Mouse (Mus musculus) large intestine, adult 2 months (tissue): Measurements from ENCODE around the gene Pyy. TPM values are rescaled to one million over a fixed set of nuclear protein-coding genes. Genes with fewer than 3 reads are reported as not detected.

Experiments
- DNase-seq: peaks from one replicate; pipeline ENCODE4 v3.0.0-alpha.2; 2012; ENCODE audit warnings: low read depth, low spot score
- WGBS: fragments of 180-500 bp; shearing (Covaris S2); methylation state at CpG from one replicate; pipeline ENCODE4 v1.1.7; 2018; 5-methylcytosine and 5-hydroxymethylcytosine counted together
- polyA plus RNA-seq: library from polyadenylated mRNA; depleted of rRNA; stranded (reverse); fragments of >200 nt; gene quantifications from 2 replicates; pipeline ENCODE4 v1.2.3, GENCODE M21; 2012; rRNA removed

Gene Pyy
- 224 and 536 TPM in 2 replicates for polyA plus RNA-seq

DNA sequence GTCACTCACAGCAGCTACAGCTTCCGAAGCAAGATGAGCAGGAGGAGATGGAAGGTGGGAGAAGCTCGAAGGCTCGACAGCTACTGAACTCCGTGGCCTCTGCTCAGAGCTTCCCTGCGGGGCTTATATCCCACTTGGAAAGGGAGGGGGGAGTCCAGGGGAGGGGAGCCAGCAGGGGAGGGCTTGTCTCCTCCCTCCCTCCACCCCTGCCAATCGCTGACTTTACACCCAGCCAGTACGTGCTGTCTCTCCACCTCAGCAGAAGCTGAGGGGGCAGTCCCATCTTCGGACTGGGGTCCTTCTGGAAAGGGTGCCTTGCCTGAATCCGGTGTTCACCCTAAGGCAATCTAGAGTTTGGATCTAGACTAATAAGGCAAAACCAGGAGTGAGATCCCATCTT lies at the start of gene Pyy:
Pyy (minus strand) TSS at position 101 of the 400 bp plus-strand sequence.
- DNase-seq, result no peak
- WGBS, result 9% methylated on average over 9 of the region's 9 CpGs

DNA sequence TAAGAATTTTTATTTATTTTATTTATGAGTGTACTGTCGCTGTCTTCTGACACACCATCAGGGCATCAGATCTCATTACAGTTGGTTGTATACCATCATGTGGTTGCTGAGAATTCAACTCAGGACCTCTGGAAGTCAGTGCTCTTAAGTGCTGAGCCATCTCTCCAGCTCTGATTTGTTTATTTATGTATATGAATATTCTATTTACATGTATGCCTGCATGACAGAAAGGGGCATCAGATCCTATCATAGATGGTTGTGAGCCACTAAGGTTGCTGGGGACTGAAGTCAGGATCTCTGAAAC lies 49.1 kb upstream of the Pyy start:
- DNase-seq, result no peak
- 16% methylated on average over 1 of the region's 1 CpGs for WGBS

DNA sequence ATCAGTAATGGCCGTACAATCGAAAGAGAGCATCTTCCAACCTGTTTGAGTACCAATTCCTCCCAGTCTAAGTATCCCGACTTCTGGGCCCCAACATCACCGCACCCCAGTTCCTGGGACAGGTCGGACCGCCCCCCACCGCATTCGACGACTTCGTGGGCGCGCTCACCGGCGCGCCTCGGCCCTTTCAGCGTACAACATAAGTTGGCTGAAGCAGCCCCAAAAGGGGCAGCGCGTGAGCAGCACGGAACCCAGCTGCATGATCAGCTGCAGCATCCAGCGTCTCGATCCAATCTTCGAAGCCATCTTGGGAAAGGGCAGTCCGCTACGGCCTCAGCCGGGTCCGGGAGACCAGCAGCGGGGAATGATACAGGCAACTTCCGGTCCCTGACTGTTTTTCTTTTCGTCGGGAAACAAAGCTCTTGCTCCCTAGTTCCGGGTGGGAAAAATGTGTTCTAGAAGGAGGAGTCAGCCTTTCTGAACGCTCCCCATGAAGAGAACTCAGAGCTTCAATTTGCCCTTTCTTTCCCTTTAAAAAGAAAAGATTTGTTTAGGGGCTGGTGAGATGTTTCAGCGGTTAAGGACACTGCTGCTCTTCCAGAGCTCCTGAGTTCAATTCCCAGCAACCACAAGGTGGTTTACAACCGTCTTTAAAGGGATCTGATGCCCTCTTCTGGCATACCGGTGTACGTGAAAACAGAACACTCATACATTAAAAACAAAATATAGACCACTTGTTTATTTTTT lies 48.6 kb upstream of the Pyy start, which contains the start of gene Tmem101:
Tmem101 (minus strand) TSS at position 366 of the 747 bp plus-strand sequence.
- WGBS, result under 1% methylated on average over 37 of the region's 37 CpGs
- DNase-seq, result peak; percentile 79

DNA sequence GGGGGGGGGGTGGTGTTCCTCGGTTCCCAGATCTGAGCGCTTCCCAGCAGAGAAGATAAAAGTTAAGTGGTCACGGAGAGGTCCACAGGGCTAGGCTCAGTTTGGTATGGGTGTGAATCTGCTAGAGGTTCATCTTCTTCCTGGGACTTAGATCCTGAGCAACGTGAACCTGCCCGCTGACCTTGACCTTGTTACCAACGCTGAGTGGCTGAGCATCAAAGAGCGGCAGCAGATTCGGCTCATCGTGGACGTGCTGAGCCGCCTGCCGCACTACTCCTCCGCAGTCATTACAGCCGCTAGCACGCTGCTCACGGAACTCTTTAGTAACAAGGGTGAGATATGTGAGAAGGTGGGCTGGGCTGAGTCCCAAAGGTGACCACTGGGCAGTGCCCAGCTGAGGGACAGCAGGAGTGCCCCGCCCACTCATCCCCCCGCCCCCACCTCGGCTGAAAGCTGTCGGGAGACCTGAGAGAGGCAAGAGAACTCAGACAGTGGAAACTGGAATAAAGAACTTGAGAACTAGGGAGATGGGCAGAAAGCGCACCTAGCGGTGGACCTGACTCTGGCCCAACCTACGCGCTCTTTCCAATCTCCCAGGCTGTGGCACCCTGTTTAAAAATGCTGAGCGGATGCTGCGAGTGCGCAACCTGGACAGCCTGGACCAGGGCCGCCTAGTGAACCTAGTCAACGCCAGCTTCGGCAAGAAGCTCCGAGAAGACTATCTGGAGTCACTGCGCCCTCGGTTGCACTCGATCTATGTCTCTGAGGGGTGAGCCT lies 39.8 kb upstream of the Pyy start:
- DNase-seq, result no peak
- 38% methylated on average over 34 of the region's 34 CpGs for WGBS

DNA sequence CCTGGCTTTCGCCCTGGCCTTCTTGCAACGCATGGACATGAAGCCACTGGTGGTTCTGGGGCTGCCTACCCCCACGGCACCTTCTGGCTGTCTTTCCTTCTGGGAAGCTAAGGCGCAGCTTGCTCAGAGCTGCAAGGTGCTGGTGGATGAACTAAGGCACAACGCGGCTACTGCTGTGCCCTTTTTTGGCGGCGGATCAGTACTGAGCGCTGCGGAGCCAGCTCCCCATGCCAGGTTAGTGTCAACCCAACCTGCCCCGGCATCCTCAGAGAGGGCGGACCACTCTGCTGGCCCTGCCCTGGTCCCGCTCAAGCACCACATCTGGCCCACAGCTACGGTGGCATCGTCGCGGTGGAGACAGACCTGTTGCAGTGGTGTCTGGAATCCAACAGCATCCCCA lies 38.9 kb upstream of the Pyy start:
- 14% methylated on average over 17 of the region's 17 CpGs for WGBS
- no peak for DNase-seq

DNA sequence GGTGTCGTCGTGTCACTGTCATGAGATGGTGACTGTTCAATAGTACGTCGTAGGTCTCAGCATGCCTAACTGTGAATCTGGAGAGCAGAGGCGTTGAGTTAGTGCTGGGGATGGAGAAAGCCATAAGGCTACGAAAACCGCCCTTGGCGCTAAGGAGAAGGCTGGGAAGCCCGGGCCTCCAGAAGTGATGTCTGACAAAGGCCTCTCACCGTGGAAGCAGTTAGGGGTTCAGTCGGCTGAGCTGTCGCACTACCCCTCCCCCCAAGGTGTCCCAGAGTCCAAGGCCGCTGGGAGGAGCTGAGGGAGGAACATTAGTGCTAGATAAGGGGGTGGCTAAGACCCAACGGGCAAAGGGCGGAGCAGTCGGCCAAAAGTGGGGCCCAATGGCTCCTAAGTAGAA lies 38.4 kb upstream of the Pyy start:
- no peak for DNase-seq
- WGBS, result 3% methylated on average over 16 of the region's 16 CpGs

DNA sequence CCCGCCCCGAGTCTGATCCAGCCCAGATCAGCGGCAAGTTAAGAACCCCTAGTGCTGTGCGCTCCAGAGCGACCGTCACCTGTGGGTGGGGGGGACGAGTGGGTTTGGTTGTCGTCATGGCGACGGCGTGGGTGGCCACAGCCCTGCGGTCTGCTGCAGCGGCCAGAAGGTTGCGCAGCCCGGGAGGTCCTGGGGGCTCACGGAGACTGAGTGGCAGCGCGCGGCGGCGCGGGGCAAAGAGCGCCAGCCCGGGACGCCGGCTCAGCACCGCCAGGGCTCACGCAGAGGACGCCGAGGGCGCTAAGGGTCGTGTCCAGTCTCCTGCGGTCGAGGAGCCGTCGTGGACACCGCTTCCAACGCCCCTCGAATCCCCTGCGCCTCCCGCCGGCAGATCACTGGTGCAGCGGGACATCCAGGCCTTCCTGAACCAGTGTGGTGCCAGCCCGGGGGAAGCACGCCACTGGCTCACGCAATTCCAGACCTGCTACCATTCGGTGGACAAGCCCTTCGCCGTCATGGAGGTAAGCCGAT lies 37.9 kb upstream of the Pyy start, which contains the start of gene Nags:
Nags (plus strand) TSS at position 43 of the 531 bp plus-strand sequence.
- DNase-seq, result no peak
- WGBS, result under 1% methylated on average over 50 of the region's 50 CpGs

DNA sequence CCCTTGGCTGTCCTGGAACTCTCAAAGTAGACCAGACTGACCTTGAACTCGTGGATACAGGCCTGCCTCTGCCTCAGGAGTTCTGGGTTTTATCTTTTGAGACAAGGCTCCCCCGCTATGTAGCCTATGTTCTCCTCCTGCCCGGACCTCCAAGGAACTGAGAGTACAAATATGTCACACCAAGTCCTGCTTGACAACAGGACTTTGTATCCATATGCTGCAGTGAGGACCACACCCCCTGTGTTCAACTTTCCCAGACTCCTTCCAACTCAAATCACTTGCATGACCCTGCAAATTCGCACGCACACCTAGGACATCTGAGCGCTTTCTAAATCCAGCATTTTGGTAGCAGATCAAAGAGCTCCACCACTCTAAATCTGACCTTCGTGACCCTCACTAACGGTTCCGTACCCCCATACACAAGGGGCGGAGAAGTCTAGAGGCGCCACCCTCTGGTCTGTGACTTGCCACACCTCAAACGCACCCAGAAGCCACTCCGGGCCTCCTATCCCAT lies 37.4 kb upstream of the Pyy start:
- 22% methylated on average over 13 of the region's 13 CpGs for WGBS
- DNase-seq, result no peak

DNA sequence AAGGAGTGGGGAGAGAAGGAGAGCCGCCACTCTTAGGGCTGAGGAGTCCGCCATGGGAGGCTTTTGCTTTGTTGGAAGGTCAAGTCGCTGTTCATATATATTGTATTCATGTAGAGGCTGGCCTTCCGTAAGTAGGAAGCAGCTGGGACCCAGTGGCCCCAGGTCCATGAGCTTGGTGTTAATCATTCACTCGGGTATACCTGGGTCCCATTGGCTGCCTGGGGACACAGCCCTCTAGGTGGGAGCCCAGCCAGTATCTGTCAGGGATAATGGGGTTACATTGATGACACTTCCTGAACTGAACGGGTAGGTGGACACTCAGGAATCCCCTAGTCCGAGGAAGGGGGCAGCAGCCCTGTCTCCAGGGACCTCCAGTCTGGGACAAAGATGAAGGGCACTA lies 34.7 kb upstream of the Pyy start:
- WGBS, result 29% methylated on average over 7 of the region's 7 CpGs

DNA sequence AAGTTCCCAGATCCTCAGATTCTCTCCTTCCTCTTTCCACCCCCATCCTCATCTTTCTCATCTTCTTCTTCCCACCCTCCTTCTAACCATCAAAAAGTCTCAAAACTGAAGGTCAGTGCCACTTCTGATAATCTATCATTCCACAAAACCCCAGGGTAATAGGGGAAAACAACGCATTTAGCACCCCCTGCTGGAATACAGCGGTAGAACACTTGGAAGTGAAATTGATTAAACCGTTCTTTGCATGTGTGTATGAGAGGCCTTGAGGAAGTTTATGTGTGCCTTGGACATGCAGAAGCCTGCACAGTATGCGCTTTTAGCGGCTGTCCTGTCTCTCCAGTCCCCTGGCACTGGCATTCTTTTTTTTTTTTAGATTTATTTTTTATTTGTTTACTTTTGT lies 32.9 kb upstream of the Pyy start:
- WGBS, result 2% methylated on average over 5 of the region's 5 CpGs
- DNase-seq, result peak; percentile 55

More for the DNA sequence above, 34.7 kb upstream of the Pyy start:
- no peak for DNase-seq

DNA sequence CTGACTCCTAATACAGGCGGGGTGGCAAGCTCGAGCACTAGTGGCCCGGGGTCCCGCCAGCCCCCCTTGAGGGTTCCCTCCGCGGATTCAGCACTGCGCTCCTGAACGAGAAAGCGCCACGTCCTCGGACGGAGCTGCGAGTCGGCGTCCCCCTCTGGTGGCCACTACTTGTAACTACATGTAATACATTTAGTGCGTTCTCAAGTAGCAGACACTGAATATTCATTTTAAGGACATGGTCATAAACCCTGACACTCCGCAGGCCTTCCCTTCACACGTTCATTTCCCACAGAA lies 30.8 kb upstream of the Pyy start:
- no peak for DNase-seq
- under 1% methylated on average over 18 of the region's 18 CpGs for WGBS

DNA sequence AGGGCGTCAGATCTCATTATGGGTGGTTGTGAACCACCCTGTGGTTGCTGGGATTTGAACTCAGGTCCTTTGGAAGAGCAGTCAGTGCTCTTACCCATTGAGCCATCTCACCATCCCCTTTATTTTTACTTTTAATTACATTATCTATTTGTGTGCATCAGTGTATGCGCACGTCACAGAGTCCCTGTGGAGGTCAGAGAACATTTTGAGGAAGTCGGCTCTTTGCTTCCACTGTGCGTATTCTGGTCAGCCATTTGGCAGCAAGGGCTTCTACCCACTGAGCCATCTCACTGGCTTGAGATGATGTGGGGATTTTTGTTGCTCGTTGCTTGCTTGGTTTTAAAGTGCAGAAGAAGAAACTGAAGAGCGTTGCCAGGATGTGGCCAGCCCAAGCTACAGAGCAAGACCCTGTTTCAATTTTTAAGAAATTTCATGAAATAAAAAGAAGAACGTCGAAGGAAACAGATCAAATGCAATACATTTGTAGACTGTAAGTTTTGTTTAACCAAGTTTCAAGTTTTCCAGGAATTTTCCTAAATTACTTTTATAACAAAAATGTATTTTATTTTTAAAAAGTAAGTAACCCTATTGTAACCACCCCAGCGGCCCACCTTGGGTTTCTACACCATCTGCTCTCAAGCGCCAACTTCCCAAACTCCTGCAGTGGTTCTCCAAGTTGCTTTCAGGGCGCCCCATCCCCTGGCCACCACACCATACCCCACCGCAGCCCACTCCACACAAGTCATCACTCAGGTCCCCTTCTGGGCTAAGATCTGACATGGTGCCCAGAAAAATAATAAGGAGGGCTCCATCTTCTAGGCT lies 30.2 kb upstream of the Pyy start:
- 40% methylated on average over 13 of the region's 13 CpGs for WGBS
- no peak for DNase-seq

DNA sequence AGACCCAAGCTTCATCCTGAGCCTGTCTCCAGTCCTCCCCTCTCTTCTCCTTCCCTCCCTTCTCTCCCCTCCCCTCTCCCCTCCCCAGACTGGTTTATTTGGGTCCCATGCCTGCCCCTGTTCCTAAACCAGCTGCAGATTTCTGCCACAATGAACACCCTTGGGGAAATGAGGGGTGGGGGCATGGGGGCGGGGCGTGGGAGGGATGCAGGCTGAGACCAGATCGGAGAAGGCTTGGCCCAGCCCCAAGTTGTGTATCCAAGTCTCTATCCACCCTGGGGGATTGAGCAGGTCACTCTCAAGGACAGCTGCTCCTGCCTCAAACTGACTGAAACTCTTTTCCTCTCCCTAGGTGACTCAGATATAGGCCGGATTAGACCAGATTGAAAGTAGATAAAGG lies 26.9 kb upstream of the Pyy start:
- 14% methylated on average over 4 of the region's 4 CpGs for WGBS
- no peak for DNase-seq

DNA sequence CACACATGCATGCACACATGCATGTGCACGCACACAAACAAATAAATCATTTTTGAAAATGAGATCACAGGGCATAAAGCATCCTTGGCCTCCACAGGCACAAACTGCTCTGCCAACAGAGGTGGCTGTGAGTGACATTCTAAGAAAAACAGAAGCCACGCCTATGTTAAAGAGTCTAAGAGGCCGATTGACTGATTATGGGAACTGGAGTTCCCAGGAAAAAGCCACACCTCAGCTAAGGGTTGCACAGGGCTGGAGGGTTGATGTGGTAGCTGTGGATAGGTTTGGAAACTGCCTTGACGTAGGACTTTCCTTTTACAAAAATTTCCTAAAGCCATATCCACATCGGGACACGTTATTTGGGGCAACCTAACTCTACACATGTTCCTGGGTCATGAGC lies 9.8 kb upstream of the Pyy start:
- DNase-seq, result no peak

DNA sequence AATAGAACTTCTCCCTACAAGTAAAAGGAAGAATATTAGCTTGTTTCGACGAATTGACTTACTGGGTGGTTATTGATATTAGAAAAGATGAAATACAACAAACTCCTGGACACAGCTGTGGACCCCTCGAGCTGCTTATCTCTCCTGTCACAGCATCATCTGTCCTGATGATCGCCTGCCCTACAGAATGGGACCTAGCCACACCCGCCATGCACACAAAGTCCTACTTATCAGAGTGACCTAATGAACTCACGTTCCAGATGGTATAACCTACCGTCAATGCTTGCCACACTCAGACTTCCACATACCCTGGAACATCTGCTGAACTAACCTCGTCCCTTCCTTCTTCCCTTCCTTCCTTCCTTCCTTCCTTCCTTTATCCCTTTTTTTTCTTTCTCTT lies 8.6 kb upstream of the Pyy start:
- WGBS, result 39% methylated on average over 8 of the region's 8 CpGs
- no peak for DNase-seq

More for the DNA sequence above, 9.8 kb upstream of the Pyy start:
- 50% methylated on average over 6 of the region's 6 CpGs for WGBS

DNA sequence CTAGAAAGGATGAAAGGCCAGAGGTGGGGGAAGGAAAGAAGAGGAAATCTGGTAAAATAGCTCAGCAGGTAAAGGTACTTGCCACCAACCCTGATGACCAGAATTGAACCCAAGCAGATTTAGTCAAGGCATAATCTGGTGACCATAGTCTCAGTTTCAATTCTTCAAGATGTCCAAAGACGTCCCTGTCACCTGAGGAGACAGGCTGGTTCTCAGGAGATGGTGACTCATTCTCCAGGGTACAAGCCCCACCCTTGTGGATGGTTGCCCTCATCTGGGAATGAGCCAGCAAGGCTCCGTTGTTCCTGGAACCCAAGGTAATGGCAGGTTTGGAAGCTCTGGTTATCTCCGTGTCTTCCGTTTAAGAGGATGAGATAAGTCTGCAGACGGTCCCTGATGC lies 3.9 kb upstream of the Pyy start:
- WGBS, result 38% methylated on average over 5 of the region's 5 CpGs
- DNase-seq, result no peak

DNA sequence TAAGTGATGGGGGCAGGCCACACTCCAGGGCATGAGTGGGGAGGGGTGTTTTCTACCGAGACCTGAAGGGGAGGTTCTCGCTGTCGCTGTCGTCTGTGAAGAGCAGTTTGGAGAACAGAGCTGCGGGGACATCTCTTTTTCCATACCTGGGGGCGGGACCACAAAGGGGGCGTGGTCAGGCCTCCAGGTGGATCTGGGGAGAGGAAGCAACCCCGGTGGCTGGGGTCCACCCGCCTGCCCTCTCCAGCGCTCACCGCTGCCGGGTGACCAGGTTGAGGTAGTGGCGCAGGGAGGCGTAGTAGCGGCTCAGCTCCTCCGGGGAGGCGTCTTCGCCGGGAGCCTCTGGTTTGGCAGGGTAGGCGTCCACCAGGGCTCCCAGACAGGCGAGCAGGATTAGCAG lies 721 bp downstream of the Pyy start:
- no peak for DNase-seq
- 5% methylated on average over 21 of the region's 21 CpGs for WGBS

DNA sequence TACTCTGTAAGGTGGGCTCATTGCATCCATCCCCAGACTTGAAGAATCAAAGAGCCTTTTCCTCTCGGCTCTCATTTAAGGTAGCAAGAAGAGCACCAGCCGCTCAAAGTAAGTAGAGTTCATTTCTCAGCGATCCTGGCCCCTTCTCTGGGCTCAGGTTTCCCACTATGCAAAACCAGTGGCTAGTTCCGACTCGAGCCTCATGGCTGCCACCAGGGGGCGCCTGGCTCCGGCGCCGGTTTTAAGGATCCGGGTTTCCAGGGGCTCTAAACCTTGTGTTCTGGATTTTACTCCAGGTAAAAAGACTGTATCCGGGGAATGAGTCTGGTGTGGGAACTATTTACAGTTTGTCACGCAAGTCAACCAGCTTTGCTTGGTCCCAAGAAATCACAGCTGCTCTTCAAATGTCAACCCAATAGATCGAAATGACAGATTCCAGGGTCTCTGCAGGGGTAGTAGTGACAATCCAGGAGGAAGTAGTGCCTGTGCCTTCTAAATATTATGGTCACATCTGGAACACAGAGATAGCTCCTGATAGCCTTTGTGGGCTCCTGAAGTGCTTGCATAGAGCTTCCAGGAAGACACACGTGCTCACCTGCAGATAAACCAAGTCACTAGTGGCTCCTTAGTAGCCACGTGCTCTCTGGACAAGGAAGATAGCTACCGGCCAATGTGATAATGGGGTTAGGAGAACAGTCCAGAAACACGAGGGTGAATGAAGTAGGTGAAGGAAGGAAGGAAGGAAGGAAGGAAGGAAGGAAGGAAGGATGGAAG lies 5.0 kb downstream of the Pyy start:
- WGBS, result 15% methylated on average over 17 of the region's 17 CpGs
- no peak for DNase-seq

DNA sequence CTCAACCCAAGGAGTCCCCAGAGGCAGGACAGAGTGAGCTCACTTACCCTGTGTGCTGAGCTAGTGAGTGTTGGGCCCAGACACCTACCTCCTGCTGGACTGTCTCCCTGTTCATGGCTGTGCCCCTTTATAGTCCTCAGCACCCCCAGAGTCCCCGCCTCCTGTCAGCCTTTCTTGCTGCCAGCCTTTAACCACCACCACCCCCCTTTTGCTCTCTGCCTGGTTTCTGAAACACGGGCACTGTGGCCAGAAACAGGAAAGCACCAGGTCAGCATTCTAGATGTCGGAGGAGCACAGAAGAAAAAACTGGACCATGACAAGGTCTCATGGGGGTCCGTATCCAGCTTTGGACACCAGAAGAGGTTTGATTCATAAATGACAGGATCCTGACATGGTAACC lies 6.4 kb downstream of the Pyy start, which contains the start of gene Ppy:
Ppy (minus strand) TSS at position 101 of the 400 bp plus-strand sequence.
- WGBS, result 76% methylated on average over 4 of the region's 4 CpGs
- DNase-seq, result no peak
